Mouse (Mus musculus) mouse embryonic stem cell (cell line): ENCODE measurements around the gene Ppp1r9b.

ENCODE experiments used
- in situ Hi-C, 2 experiments: fragments of 300-500 bp; cut with MboI; formaldehyde crosslinking; loops; 1 replicate in 1 of 2; 3 replicates in 1 of 2; pipeline ENCODE4 v1.14.3; 2019 to 2020; ENCODE audit warnings: low sequenced_read_pairs in 2 of 2, low pct_unique_long_range_greater_than_20kb in 1 of 2, mixed read lengths in 1 of 2; ENCODE audit not compliant: unreplicated experiment in 1 of 2

The Ppp1r9b gene

DNA sequence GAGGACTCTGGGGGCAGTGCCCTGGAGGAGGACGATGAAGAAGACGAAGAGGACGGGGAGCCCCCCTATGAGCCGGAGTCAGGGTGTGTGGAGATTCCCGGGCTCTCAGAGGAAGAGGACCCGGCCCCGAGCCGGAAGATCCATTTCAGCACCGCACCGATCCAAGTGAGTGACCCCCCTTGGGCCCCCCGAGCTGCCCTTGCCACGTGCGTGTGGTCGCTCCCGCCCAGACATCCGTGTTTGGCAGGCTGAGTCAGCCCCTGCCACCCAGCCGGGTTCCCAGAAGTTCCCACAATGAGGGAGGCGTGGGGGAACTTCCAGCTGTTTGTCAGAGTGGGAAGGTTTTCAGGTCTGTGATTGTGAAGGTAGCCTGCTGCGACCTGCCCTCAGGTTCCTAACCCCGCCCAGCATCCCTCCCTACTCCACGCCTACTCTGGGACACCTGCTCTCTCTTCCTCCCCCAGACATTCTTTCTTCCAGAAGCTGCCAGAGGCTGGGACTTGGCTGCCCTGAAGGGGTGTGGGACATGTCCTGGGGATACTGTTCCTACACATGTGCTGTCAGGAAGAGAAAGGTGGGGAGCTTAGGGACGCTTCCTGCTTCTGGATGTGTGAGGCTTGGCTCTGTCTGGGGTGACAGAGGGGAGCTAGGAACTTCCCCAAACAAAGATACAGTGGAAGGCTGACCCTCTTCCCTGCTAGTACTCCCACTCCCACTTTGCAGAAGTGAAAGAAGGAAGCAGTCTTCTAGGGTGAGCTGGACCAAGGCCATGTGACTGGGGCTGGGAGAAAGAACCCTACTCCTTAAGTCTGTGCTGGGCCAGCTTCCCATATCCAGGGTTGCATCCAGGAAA, 2.1 kb downstream of the Ppp1r9b start:
- in situ Hi-C loops: no loop called here

DNA sequence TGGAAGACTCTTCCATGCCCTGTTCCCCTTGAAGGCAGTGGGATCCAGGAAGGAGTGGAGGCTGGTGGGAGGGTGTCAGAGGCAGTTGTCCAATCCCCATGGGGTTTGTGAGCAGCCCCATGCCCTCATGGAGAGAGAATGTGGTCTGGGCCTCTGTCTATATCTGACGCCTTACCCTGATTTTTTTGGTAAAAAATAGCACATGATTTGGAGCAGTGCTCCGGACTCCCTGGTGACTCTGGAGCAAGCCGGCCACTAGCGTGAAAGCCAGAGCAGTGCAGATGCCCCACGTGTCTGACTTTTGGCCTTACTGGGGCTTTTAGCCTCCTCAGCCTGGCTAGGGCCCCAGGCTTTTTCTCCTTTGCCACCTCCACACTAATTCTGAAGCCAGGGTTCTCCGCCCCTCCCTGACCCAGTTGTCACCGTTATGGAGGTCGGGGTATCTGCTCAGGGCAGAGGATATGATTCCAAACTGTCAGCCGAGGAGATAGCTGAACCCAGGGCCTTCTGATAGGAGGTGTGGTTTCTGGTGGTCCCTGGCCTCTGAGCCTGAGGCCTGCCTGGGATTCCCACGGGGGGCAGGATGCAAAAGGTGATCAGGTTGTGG, 3.5 kb downstream of the Ppp1r9b start:
- in situ Hi-C loops: no loop called here

DNA sequence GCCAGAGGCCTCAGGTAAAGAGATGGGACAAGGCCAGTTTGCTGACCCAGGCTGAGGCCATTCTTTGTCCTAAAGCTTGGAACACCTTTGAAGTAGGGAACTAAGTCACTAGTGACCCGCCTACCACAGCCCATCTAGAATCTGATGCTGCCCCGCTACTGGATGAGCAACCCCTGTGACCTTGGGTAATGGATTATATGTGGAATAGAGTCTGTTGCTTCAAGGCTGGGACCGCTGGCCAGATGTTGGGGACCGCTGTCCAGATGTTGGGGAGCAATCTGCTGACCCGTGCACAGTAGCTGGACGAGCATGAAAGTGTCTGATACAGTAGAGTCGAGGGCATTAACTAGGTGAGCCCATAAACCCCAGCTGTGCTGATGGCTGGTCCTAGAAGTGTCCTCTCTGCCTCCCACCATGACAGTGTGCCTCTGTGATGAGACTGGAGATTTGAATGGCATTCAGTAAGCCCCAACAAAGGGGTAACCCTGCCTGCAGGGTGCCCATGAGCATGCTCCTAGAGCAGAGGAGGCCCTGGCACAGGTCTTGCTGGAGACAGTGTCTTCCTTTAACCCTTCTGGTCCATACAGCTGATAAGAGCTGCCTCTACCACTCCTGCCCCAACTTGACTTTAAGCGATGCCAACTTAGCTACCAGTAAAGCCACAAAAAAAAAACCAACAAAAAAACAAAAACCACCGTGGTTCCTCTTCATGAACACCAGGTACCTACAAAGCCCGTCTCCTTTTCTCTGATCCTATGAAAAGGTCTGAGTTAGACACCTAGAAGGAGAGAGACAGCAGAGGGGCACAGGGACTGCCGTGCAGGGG, 4.3 kb downstream of the Ppp1r9b start:
- in situ Hi-C loops: no loop called here

DNA sequence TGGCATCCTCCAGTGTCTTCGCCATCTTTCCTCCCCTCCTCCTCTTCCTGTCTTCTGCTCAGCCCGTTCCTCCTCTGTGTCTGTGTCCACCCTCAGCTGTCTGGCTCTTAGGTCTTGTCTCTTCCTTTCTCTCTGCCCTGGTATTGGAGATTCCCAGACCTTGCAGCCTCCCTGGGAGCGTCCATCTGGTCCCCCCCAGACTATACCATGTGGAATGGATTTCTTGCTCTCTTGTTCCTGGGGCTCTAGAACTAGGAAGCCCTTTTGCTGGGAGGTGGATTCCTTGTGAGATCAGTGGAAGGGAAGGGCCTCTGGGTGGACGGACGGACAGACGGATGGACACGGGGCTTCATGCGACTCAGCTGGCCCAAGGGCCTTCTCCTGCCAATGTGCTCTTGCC, 5.3 kb downstream of the Ppp1r9b start:
- in situ Hi-C loops: no loop called here

GRCm38 (mm10) chr11:94996984-94997383, 6.1 kb downstream of the Ppp1r9b start:
- in situ Hi-C loops: no loop called here

- in situ Hi-C loops: no loop called here
These were observed 6.8 kb downstream of the Ppp1r9b start for GRCm38 (mm10) chr11:94997596-94997995.

DNA sequence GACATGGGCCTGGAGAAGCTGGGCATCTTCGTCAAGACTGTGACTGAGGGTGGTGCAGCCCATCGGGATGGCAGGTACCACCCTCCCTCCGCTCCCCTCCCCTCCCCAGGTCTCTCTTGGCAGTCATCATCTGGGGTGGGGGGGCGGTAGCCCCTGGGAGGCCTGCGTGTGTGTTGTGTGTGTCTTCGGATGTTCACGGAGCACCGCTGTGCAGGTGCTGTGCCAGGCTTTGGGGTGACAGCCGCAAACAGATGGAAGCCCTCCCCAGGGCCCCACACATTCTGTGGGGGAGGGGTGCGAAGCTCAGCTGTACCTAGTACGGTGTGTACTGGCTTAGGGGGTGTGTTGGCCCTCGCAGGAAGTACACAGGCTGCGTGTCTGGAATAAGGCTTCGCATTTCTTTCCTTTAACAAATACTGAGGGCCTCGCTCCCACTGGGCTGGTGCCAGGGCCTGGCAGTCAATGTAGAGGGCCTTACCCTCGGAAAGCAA, 7.3 kb downstream of the Ppp1r9b start:
- in situ Hi-C loops: no loop called here

DNA sequence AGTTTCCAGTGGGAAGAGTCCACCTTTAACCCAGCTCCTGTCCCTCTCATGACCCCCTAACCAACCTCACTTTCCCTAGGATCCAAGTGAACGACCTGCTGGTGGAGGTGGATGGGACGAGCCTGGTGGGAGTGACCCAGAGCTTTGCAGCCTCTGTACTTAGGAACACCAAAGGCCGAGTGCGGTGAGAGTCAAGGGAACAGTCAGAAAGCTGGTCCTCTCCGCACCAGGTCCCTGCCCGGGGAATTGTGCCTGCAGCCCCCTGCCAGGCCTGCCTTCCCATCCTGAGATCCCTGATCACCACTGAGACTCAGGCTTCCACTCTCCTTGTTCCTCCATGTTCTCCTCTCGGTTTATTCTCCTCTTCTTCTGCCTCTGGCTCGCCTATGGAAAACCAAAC, 9.3 kb downstream of the Ppp1r9b start:
- in situ Hi-C loops: no loop called here

GRCm38 (mm10) chr11:95000548-95000947, 9.7 kb downstream of the Ppp1r9b start:
- in situ Hi-C loops: no loop called here

DNA sequence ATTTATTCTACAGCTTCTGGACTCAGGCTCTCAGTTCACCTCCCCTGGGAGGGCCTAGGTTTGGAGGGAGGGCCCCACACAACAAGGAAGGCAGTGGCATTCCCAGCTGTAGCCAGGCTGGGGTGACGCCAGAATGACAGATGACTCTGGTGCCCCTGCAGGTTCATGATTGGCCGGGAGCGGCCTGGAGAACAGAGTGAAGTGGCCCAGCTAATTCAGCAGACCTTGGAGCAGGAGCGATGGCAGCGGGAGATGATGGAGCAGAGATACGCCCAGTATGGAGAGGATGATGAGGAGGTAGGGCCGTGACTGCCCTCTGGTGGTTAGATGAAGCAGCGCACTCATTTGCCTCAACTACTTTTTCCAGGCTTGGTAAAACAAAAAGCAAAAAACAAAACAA, 10.2 kb downstream of the Ppp1r9b start:
- in situ Hi-C loops: no loop called here

- in situ Hi-C loops: no loop called here
These were observed 10.9 kb downstream of the Ppp1r9b start for GRCm38 (mm10) chr11:95001584-95002347.

DNA sequence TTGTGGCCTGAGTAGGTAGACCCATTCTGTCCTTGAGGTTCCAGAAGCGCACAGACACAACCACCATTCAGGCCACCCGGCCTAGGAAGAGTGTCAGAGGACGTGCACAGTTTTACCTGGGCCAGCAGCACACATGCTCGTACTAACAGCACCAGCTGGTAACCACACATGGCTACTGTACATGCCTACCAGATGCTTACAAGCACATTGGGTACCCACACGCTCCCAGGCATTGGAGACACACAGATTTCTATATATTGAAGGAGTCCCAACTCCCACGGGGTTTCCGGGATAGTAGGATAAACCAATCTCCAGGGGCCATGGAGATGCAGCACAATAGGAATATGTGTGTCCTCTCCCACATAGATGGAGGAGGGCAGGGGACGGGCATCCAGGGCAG, 11.9 kb downstream of the Ppp1r9b start:
- in situ Hi-C loops: no loop called here

DNA sequence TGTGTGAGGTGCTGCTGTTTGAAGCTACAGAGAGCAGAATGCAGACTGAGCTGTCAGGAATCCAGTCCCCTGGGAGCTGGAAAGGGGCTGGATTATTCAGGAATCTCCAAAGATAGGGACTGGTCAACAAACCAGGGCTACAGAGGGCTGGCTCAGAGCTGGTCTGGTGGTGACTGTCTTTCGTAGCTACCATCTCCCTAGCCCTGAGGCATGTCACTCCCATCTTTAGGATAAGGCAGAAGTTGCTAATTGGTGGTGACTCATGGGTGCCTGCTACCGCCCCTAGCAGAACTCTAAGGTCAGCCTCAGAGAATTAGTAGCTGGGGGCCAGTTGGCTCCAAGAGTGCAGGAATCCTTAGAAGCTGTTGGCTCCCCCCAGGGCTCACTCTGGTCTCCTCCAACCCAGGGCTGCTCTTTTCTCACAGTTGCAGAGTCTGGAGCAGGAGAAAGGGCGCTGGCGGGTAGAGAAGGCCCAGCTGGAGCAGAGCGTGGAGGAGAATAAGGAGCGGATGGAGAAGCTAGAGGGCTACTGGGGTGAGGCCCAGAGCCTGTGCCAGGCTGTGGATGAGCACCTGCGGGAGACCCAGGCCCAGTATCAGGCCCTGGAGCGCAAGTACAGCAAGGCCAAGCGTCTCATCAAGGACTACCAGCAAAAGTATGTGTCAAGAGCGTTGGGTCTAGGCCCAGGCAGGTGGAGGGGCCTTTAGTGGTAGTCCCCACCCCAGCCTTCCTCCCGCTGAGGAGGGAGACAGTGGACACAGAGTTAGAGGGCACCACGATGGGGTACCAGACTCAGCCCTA, 13.5 kb downstream of the Ppp1r9b start:
- in situ Hi-C loops: no loop called here

- in situ Hi-C loops: no loop called here
These were observed 14.0 kb downstream of the Ppp1r9b start for GRCm38 (mm10) chr11:95004937-95005198.

DNA sequence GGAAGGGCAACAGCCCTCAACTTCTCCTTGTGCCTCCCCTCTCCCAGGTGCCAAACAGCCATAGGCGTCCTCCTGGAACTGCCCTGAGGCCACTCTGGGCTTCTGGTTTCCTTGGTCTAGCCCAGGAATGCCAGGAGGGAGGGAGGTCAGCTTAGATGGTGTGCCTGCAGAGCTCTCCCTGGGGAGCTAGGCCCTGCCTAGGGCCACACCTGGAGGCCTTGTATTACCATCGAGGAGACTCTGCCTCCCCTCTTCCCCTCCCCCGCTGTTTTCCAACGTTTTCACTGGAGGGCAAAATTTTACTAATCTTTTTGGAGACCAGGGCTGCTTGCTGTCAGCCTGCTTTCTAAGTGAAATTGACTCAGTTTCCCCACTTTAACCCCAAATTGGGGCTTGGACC, 15.2 kb downstream of the Ppp1r9b start:
- in situ Hi-C loops: no loop called here

DNA sequence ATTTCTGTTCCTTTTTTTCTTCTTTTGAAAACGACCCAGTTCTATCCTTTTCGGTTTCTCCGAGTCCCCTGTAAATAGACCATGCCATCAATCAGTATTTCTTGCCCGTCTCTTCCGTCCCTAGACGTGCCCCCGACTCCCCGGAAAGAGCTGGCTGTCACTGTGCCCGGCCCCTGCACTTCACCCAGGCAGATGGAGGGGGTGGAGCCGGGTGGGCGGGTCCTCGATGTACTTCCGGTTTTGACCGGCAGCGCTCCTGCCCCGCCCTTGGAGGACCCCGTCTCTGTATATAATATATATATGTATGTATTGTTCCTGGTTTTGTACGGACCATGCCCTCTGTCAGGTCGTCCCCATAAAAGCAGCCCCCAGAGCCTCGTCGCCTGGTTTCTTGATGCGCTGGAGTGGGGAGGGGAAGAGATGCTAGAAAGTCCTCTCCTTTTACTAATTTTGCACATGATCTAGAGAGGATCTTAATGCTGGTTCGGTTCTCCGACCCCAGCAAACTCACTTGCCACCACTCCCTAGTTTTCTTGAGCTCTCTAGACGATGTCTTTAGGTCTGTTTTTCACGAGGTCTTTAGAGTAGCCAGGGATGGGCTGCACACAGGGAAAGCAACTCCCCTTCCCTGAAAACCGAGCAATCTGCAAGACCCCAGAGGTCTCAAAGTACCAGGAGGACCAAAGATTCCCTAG, 15.8 kb downstream of the Ppp1r9b start:
- in situ Hi-C loops: no loop called here

- in situ Hi-C loops: no loop called here
These were observed 16.6 kb downstream of the Ppp1r9b start for GRCm38 (mm10) chr11:95007418-95007817.
